Mouse (Mus musculus) left cerebral cortex, postnatal 14 days (tissue): ENCODE measurements at regions not wholly inside any gene's neighbourhood (a gene's known extent, or its start where the extent isn't known, plus 50 kb on each side); places are given as distances from the start of the nearest gene placed in this dataset.

Source experiments
- DNase-seq, 2 experiments: peaks; one replicate each; pipeline ENCODE4 v3.0.0; 2021 to 2022; ENCODE audit warnings: low spot score in 2 of 2, mixed read lengths in 1 of 2
- intact Hi-C: fragments of 180-260 bp; cut with DNase I; formaldehyde crosslinking; loops from one replicate; pipeline ENCODE4 v1.15.1; 2025

DNA sequence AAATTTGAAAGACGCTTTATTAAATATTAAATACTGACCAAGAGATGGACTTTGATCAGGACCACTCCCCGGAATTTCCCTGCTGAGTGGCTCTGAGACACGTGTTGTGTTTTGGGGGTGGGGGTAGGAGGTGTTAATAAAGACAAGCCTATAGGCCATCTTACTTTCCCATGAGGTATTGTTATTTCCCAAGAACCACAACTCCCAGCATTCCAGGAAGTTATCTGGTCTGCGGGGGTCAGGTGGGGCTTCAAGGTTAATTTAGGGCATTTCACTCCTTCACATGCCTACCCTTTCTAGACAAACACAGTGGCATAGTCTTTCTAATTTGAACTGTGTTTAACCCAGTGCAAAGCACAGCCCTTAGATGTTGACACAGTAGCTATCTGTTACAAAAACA is 209.0 kb downstream of the Ktn1 start:
- DNase-seq, result no peak
- intact Hi-C loops, result no loop called here

DNA sequence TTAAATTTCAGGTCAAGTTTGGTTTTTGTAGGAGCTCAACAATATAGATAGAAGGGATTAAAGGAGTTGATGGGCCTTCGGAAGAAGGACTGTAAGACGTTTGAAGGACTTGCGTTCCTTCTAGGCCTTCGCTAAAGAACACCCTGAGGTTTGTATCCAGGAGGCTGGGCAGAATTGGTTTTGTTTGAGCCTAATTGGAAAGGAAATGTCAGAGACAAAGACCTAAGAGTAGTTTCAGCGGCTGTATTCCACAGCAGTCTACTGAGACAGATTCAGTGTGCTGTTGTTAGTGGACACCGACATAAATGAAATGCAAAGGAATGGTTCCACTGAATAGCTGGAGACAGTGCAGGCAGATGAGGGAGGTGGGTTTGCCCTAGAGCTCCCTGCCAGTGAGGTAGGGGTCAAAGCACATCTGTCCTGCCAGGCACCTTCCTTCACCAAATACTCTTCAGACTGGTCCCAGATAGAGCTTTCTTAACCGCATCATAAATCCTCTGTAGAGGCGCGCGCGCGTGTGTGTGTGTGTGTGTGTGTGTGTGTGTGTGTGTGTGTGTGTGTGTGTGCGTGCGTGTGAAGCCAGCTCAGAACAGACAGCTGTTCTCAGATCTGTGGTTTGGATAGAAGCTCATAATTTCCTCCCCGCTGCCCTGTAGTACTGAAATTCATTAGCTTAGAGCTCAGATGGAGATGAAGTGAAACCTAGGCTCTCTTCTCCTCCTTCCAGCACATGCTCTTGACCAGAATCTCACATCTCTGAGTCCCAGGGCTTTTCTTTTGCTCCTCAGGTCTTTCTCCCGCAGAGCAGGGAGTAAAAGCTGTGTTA is 209.7 kb downstream of the Ktn1 start:
- DNase-seq, result no peak

DNA sequence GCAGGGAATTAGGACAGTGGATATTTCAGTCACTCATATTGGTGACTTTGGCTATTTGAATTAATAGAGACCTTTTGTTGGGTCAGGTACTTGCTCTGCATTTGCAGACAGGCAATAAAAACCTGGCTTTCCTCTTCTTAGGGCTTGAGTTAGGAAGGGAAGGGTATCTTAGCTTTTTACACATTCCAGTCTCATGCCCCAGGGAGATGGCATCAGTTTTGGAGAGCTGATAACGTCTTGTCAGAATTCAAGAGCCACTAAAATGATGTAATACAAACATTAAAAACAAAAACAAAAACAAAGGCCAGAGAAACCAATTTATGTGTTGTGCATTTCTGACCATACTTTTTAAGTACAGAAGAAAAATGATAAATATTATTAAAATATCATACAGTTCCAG is 214.3 kb downstream of the Ktn1 start:
- DNase-seq, result no peak
- intact Hi-C loops, result no loop called here

More for the DNA sequence above, 209.7 kb downstream of the Ktn1 start:
- intact Hi-C loops, result no loop called here

DNA sequence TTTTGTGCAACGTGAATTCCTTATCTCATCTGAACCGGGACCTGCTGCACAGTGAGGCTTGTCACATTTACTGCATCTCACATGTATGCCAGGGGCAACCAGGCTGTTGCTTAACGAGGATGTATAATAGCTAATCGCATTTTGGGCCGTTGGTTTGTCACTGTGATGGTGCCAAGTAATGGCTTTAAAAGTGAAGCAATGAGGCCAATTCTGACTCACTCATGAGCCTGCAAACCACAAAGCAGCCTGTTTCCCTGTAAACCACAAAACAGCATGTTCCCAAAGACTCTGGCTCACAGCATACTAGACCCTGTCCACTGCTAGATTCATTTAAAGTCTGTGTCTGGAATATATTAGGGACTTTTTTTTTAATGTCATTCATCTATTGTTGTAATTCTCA is 214.8 kb downstream of the Ktn1 start:
- intact Hi-C loops, result no loop called here
- peak; percentile 4 to 11 for DNase-seq

DNA sequence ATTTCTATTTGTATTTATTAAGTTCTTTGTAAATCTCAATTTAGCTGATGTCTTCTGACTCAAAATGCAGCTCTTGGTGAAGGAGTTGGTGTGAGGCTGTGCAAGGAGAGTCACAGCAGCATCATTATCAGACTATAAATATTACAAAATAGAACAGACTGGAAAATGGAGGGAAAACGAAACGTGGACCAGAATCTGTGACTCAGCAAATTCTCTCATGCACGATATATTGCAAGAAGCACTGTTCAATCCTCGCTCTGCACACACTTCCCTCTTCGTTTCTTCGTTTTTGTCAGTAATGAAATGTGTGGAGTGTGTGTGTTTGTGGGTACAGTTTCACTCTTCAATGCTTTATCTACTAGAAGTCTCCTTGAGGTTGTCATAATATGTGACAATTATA is 215.5 kb downstream of the Ktn1 start:
- DNase-seq, result no peak
- intact Hi-C loops, result no loop called here

DNA sequence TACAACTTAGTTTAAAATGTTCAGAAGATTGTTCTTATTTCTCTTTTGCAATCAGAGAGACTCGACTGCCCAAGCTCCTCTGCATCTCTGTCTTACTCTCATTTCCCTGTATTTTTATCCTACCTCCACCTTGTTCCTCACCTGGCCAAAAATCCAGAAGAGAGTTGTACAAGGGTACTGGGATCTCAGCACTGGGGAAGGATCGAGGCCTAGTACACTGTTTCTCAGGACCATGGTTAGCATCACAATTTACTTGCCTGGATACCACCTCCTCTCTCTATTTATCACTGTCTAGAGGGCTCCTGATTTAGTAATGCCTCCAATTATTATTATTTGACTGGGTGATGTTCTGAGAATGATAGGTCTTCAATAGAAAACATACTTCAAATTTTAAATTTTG is 218.8 kb downstream of the Ktn1 start:
- DNase-seq, result no peak
- intact Hi-C loops, result no loop called here

DNA sequence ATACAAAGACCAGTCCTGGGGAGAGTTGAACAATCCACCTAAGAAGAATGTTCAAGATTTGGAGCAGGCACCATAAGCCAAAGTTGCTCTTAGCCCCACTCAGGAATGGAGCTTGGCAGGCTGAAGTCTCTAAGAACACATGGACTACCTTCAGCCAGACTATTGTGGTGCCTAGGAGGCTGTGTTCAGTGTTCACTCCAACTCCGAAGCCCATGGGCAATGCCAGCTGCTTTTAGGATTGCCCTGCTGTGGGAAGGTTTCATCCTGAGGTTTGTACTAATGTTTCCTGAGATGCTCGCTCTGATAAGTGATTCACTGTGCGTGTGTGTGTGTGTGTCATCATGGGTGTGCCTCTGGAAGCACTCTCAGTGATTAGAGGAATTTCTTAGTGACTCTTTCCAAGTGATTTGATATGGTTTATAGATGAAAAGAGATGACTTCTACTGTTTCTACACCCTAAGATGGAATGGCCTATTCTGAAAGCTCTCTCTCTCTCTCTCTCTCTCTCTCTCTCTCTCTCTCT is 220.1 kb downstream of the Ktn1 start:
- intact Hi-C loops, result no loop called here
- no peak for DNase-seq

DNA sequence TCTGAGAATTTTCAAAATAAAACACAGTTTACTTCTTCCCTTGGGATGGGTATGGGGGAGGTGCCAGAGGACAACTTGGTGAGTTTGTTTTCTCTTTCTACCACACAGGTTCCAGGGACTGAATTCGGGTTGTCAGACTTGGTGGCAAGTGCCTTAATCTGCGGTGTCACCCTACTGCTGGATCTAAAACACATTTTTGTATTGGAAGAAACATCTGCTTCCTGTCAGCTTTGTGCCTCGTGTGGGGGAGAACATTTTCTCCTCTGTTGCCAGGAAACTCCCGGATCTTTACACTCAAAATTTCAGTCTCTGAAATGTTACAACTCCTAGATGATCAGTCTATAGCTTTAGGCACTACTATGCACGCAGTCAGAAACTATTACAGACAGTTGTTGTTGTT is 228.3 kb downstream of the Ktn1 start:
- DNase-seq, result no peak
- intact Hi-C loops, result no loop called here

DNA sequence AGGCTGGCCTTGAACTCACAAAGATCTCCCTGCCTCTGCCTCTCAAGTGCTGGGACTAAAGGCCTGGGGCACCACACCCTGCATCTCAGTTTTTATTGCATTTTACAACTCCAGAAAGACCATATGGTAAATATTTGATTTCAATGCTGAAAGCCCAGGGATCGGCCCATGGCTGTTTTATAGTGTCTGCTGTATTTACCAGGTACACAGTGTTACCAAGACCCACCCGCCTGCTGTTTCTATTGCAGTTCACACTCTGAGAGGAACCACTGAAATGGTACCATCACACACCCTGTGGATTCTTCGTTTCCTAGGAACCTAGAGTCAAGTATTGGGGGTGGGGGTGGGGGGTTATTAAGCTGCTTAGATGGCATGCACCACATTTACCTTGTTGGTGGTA is 228.9 kb downstream of the Ktn1 start:
- intact Hi-C loops, result no loop called here
- no peak for DNase-seq

DNA sequence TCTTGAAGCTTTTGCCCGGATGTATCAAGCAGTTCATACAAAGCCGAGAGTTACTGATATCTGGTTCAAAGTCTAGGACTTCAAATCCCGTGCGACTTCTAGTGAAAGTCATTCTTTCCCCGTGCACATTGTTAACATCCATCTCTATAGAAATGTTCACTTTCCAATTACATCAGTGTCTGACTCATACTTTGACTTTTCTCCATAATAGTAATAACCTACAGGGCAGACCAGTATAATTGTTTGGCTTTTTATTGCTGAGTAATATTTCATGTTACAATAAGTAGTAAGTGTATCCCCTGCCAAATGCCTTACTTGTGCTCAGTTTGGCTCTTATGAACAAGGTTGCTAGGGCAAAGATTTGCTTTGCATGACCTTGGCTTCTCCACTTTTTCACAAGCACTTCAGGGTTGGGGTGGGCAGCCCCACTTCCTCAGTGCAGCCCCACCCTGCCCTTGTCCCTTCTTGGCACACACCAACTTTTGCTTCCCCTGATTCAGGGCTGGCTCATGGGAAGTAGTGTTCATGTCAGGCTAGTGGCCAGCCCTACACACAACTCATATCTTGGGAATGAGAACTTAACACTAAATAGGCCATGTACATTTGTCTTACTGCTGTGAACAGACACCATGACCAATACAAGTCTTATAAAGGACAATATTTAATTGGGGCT is 229.7 kb downstream of the Ktn1 start:
- no peak for DNase-seq
- intact Hi-C loops, result no loop called here

DNA sequence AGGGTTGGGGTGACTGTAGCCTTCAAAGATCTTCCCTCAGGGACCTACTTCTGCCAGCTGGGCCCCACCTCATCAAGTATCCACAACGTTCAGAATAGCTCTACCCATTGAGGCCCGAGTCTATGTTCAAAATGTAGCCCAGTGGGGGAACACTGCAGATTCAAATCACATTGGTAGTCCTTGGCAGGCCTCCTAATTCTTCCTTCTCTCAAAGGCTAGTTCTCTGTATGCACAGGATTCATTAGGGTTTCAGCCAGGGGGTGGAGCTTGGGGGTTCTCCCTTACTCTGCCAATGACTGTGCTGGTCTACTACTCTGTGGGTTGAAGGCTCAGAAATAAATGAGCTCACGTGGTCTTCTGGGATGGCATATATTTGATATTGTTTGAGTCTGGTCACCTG is 235.3 kb upstream of the Peli2 start:
- intact Hi-C loops, result no loop called here
- peak in 1 of 2 experiments; percentile 13 for DNase-seq

DNA sequence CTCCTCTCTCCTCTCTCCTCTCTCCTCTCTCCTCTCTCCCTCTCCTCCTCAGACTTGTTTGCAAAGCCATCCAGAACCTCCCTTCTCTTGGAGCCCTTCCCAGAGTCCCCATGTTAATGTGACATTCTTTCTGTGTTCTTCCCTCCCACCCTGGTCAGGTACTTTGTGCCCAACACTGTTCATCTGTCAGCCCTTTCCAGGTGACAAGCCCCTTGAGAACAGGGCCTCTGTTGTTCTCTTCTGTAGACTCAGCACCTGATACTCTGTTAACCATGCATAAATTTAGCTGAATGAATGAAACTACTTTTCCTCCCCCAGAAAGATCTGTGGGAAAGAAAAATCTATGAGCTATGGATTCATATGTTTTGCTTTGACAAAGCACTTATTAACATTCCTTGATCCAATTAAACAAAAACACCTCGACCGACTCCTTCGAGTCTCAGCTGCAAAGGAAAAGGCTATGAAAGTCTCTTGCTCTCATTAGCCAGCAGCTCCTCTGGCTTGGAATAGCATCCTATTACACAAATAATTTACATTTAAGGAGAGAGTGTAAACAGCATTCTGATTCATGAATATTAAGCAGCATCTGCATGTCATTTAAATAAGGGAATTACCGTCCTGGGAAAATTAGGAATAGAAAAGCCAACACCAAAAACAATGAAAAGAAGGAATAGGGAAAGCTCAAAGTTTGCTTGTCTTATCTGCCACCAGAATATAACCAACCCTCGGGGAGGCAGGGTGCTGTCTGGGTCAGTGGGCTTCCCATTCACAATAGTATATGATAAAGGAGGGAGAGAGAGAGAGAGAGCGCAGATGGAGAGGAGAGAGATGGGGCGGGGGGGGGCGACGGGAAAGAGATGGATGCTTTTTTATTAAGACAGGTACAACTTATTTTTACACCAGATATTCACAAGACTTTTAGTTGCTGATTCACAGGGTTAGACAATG is 230.1 kb upstream of the Peli2 start:
- DNase-seq, result no peak
- intact Hi-C loops, result no loop called here

DNA sequence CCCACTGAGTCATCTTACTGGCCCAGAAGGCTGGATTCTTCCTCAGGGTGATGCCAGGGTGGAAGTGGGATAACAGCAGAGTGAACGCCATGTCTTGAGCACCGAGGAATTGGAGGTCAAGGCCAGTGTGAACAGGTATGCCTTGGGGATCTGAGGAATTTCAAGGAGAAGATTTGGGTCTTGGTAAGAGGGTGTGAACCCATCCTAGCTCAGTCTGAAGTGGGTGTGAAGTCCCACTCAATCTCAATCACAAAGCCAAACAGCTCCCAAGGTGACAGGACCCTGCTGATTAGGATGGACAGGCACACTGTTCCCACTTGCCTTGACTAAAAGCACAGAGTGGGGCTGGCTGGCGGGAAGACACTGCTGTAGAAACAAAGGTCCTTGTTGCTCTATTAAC is 224.0 kb upstream of the Peli2 start:
- intact Hi-C loops, result no loop called here
- DNase-seq, result no peak

DNA sequence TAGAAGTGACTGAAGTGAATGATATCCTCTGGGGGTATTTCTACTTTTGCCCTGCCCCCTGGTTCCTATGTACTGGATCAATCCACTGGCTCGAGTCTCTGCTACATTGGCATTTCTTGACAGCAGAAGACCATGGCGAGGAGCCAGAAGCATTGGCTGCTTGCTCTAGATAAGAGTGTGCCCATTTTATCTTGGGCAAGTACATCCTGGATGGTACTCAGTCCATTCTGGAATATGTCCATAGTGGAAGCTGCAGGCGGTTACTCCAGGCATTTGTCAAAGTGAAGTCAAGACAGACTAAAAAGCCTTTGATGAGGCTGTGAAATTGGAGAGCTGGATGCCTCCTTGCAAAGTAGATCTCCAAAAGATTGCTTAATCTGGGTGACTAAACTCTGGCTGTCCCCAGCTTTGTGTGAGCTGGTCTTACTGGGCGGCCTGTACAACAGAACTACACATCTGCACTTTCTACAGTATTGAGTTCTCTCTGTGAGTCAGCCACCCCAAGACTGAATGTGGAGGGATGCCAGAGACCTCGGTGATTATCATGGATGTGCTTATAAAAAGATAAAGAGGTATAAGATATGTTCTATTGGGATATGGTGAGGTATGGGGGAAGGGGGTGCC is 222.6 kb upstream of the Peli2 start:
- intact Hi-C loops, result no loop called here
- no peak for DNase-seq

DNA sequence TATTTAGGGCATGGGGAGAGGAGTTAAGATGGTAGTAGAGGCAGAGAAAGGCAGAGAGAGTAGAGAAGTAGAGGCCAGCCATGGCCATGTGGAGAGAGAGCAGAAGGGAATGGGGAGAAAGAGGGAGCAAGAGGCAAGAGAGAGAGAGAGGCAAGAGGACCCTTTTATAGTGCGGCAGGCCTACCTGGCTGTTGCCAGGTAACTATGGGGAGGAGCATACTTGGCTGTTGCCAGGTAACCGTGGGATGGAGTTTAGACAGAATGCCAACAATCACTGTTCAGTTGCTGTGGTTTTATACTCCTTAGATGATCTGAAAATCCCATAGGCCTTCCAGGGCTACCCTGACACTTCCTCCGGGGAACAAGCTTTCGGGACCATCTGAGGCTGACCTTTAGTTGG is 222.0 kb upstream of the Peli2 start:
- no peak for DNase-seq
- intact Hi-C loops, result no loop called here

DNA sequence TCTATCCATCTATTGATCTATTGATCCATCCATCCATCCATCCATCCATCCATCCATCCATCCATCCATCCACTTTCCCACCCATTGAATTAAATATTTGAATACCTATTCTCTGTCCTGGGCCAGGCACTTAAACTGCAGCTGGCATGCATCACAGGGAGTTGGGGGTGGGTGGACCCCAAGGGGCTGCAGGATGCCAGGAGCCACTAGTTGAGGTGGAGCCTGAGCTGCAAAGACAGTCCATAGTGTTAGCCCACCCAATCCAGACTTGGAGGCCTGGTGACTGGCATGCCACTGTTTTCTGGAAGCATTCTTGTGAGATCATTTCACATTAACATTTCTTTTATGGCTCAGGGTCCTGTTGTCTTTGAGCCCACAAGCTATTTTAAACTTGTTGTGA is 215.3 kb upstream of the Peli2 start:
- intact Hi-C loops, result no loop called here
- DNase-seq, result no peak

DNA sequence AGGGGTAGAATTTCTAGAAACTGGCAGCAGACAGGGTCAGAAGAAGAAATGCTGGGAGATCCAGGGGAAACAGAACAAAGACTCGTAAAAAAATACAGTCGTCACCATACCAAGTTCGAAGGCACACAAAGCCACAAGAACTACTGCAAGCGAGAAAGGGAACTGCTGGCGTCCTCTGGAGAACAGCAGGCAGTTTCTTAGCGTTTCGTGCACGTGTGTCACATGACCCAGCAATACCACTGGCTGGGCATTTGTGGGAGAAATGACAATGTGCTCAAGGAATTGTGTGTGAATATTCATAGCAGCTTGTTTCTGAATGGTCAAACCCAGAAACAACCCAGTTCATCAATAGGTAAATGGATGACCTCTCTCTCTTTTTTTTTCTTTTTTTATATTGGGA is 211.5 kb upstream of the Peli2 start:
- intact Hi-C loops, result no loop called here

DNA sequence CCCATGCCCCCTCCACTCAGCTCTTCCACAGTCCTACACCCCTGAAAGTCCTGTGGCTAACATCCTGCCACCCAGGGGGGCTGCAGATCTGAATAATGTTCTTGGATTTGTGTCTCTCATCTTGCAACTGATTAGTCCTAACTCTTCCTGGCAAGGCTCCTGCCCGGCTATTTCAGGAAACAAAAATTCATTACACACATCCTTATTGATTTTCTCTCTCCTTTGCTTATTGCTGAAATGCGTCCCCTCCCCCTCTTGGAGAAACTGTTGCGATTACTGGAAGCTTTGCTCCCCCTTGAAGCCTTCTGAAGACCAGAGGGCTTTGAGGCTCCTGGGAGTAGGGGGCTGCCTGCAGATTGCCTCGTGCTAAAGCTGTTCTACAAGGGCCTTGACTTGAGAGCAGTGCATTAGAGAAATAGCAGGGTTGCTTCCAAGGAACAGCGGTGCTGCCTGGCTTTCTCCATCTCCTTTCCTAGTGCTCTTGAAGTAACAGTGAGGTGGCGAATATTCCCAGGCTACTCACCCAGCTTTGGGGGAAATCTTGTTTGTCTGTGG is 209.8 kb upstream of the Peli2 start:
- DNase-seq, result no peak
- intact Hi-C loops, result no loop called here

More for the DNA sequence above, 211.5 kb upstream of the Peli2 start:
- no peak for DNase-seq
